Mouse (Mus musculus) adrenal gland, adult 8-10 months (tissue): ENCODE measurements at regions not wholly inside any gene's neighbourhood (a gene's known extent, or its start where the extent isn't known, plus 50 kb on each side); places are given as distances from the start of the nearest gene placed in this dataset.

Experiments
- DNase-seq: peaks from one replicate; pipeline ENCODE4 v3.0.0; 2022

GRCm38 (mm10) chr14:23237376-23237775, 776.9 kb downstream of the Kcnma1 start:
- peak; percentile 7 for DNase-seq

- DNase-seq: no peak
Observed at GRCm38 (mm10) chr14:23198676-23199075, 815.6 kb downstream of the Kcnma1 start.

GRCm38 (mm10) chr14:23194569-23195529, 819.4 kb downstream of the Kcnma1 start:
- no peak for DNase-seq

- DNase-seq: no peak
Observed at GRCm38 (mm10) chr14:23192566-23192965, 821.7 kb downstream of the Kcnma1 start.

GRCm38 (mm10) chr14:23185359-23185758, 828.9 kb downstream of the Kcnma1 start:
- no peak for DNase-seq

- no peak for DNase-seq
Observed at GRCm38 (mm10) chr14:23169346-23169745, 844.9 kb downstream of the Kcnma1 start.

GRCm38 (mm10) chr14:23160567-23160966, 853.7 kb downstream of the Kcnma1 start:
- DNase-seq: no peak

GRCm38 (mm10) chr14:23150431-23150830, 863.9 kb downstream of the Kcnma1 start:
- DNase-seq: no peak

- no peak for DNase-seq
Observed at GRCm38 (mm10) chr14:23146981-23147380, 867.3 kb downstream of the Kcnma1 start.

- DNase-seq: no peak
Observed at GRCm38 (mm10) chr14:23140385-23140784, 873.9 kb downstream of the Kcnma1 start.

- no peak for DNase-seq
Observed at GRCm38 (mm10) chr14:23134723-23135122, 879.6 kb downstream of the Kcnma1 start.

- no peak for DNase-seq
Observed at GRCm38 (mm10) chr14:23131736-23132519, 882.4 kb downstream of the Kcnma1 start.

- no peak for DNase-seq
Observed at GRCm38 (mm10) chr14:23115889-23116510, 898.3 kb downstream of the Kcnma1 start.

- no peak for DNase-seq
Observed at GRCm38 (mm10) chr14:23114910-23115309, 899.4 kb downstream of the Kcnma1 start.

GRCm38 (mm10) chr14:23114456-23114855, 899.8 kb downstream of the Kcnma1 start:
- no peak for DNase-seq

- DNase-seq: peak; percentile 7
Observed at GRCm38 (mm10) chr14:23112369-23112768, 901.9 kb downstream of the Kcnma1 start.

- DNase-seq: no peak
Observed at GRCm38 (mm10) chr14:23108590-23108989, 905.7 kb downstream of the Kcnma1 start.

GRCm38 (mm10) chr14:23107466-23107865, 906.8 kb downstream of the Kcnma1 start:
- DNase-seq: no peak
